Comparison of ENCODE assay signal across 15 mouse cellular contexts in the genomic region with DNA sequence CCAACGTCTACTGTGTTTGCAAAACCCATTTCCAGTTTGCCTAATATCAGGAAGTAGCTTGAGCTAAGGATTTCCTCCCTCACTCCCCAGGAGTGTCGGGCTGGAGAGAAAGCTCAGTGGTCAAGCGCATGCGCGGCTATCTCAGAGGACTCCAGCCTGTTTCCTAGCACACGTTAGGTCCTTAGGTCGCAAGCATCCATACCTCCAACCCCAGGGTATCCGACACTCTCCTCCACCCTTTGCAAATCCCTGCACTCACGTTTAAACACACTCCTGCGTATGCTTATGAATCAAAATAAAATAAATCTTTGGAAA. TPM values are rescaled to one million over a fixed set of nuclear protein-coding genes. Genes with fewer than 3 reads are reported as not detected.
DNase-seq lines count a peak whose midpoint lies in the region; ATAC-seq and TF ChIP-seq lines count a peak whose summit lies in the region.
"Had no signal": no experiment of that assay in that cellular context is flagged by ENCODE, and none has a peak within 500 bp of the region (broad histone marks: within the 10 kb centered on the region; RNA-seq: fewer than 3 reads in every experiment).

No protein-coding gene starts in this region.

- TF ChIP-seq CTCF in intestine, postnatal 0 days (IDR thresholded peaks at IDR 0.05; ENCODE audit: low read depth): no peak
- no peak for TF ChIP-seq CTCF in lung, adult 2 months (IDR thresholded peaks at IDR 0.05; ENCODE audit: insufficient read depth, low read length)

- no peak overlapping the region for H3K4me2 ChIP-seq in intestine, embryonic 14.5 days (ENCODE audit: low read length)
- H3K4me2 ChIP-seq in intestine, postnatal 0 days (replicated peaks; ENCODE audit: low read depth): no peak overlapping the region
- H3K4me2 ChIP-seq in lung, embryonic 15.5 days: 0 out of 2 replicates have a peak overlapping the region, but pooled peaks have one; percentile 9
- H3K4me2 ChIP-seq in liver, embryonic 15.5 days: no peak overlapping the region
- H3K4me2 ChIP-seq in stomach, embryonic 15.5 days: 0 out of 2 replicates have a peak overlapping the region, but pooled peaks have one; percentile 21
- H3K4me2 ChIP-seq: embryonic facial prominence, embryonic 12.5 days; hindbrain, embryonic 15.5 days; limb, embryonic 12.5 days; neural tube, embryonic 15.5 days had no signal

- H3K4me1 ChIP-seq in intestine, embryonic 14.5 days (replicated peaks; ENCODE audit: control insufficient read depth, insufficient read depth, low read length): peaks cover 32% of the 10 kb centered on the region
- 0 out of 2 replicates have a peak, but pooled peaks cover 4% of the 10 kb centered on the region for H3K4me1 ChIP-seq in intestine, postnatal 0 days (replicated peaks; ENCODE audit: control insufficient read depth, insufficient read depth, low read length)
- peaks cover 52% of the 10 kb centered on the region for H3K4me1 ChIP-seq in lung, embryonic 15.5 days
- peaks cover 5% of the 10 kb centered on the region for H3K4me1 ChIP-seq in lung, adult 2 months (ENCODE audit: control insufficient read depth, insufficient read depth, low read length)
- no peaks in the 10 kb centered on the region for H3K4me1 ChIP-seq in liver, embryonic 15.5 days (replicated peaks)
- peaks cover 17% of the 10 kb centered on the region for H3K4me1 ChIP-seq in stomach, embryonic 15.5 days

- no peak for ATAC-seq in intestine, embryonic 14.5 days (replicated peaks; ENCODE audit: low FRiP score, low TSS enrichment, low read depth)
- ATAC-seq in intestine, postnatal 0 days: no peak
- ATAC-seq in lung, embryonic 15.5 days (ENCODE audit: borderline replicate concordance, extremely low read depth, low FRiP score, low TSS enrichment): peak; percentile 16; the same call in 1 of the 2 replicates
- no peak for ATAC-seq in liver, embryonic 15.5 days (ENCODE audit: insufficient read depth)
- ATAC-seq in stomach, embryonic 15.5 days (ENCODE audit: insufficient read depth, low FRiP score, low read depth): no peak
- ATAC-seq: activated CD4-positive, CD25-positive, alpha-beta regulatory T cell, adult 4 months had no signal

- DNase-seq in intestine, embryonic 14.5 days (ENCODE audit: low spot score): no peak
- DNase-seq in lung, adult 2 months: no peak
- DNase-seq in cerebellum, adult 8-10 months: no peak
- DNase-seq: gastrocnemius, postnatal 36 days; thymus, postnatal 36 days had no signal

- H3K27me3 ChIP-seq in intestine, embryonic 14.5 days (replicated peaks; ENCODE audit: control insufficient read depth, insufficient read depth, low read length): no peaks in the 10 kb centered on the region
- no peaks in the 10 kb centered on the region for H3K27me3 ChIP-seq in intestine, postnatal 0 days (replicated peaks; ENCODE audit: control insufficient read depth, insufficient read depth, low read length)
- no peaks in the 10 kb centered on the region for H3K27me3 ChIP-seq in lung, embryonic 15.5 days
- H3K27me3 ChIP-seq in liver, embryonic 15.5 days: no peaks in the 10 kb centered on the region
- no peaks in the 10 kb centered on the region for H3K27me3 ChIP-seq in stomach, embryonic 15.5 days (replicated peaks)
- H3K27me3 ChIP-seq: embryonic facial prominence, embryonic 12.5 days; hindbrain, embryonic 15.5 days; limb, embryonic 12.5 days; neural tube, embryonic 15.5 days had no signal

- peak overlapping the region; percentile 19; the same call in 1 of the 2 replicates for H3K27ac ChIP-seq in intestine, embryonic 14.5 days (ENCODE audit: low read depth)
- no peak overlapping the region for H3K27ac ChIP-seq in intestine, postnatal 0 days (ENCODE audit: low read depth, low read length)
- H3K27ac ChIP-seq in lung, embryonic 15.5 days: peak overlapping the region; percentile 82
- H3K27ac ChIP-seq in liver, embryonic 15.5 days (replicated peaks): 0 out of 2 replicates have a peak overlapping the region, but pooled peaks have one; percentile 29
- peak overlapping the region; percentile 77 for H3K27ac ChIP-seq in stomach, embryonic 15.5 days
- H3K27ac ChIP-seq: embryonic facial prominence, embryonic 12.5 days; hindbrain, embryonic 15.5 days; left cerebral cortex, adult 2 months; limb, embryonic 12.5 days; neural tube, embryonic 15.5 days had no signal

- H3K36me3 ChIP-seq in intestine, embryonic 14.5 days (ENCODE audit: control insufficient read depth, insufficient read depth, low read length): no peaks in the 10 kb centered on the region
- no peaks in the 10 kb centered on the region for H3K36me3 ChIP-seq in intestine, postnatal 0 days (ENCODE audit: control insufficient read depth, insufficient read depth)
- H3K36me3 ChIP-seq in lung, embryonic 15.5 days: no peaks in the 10 kb centered on the region
- no peaks in the 10 kb centered on the region for H3K36me3 ChIP-seq in liver, embryonic 15.5 days (replicated peaks)
- H3K36me3 ChIP-seq in stomach, embryonic 15.5 days: no peaks in the 10 kb centered on the region
- H3K36me3 ChIP-seq: embryonic facial prominence, embryonic 12.5 days; hindbrain, embryonic 15.5 days; limb, embryonic 12.5 days; neural tube, embryonic 15.5 days had no signal

- WGBS in intestine, embryonic 14.5 days: 59% methylated on average over 10 of the region's 10 CpGs
- WGBS in intestine, postnatal 0 days: 73% methylated on average over 10 of the region's 10 CpGs
- WGBS in lung, embryonic 15.5 days: 34% methylated on average over 10 of the region's 10 CpGs
- 37% methylated on average over 10 of the region's 10 CpGs for WGBS in lung, adult 2 months
- 55% methylated on average over 10 of the region's 10 CpGs for WGBS in liver, embryonic 15.5 days (ENCODE audit: insufficient replicate concordance)
- 57% methylated on average over 10 of the region's 10 CpGs for WGBS in stomach, embryonic 15.5 days

- no peak overlapping the region for H3K9ac ChIP-seq in intestine, embryonic 14.5 days (ENCODE audit: low read length)
- no peak overlapping the region for H3K9ac ChIP-seq in intestine, postnatal 0 days (ENCODE audit: low read depth, low read length)
- no peak overlapping the region for H3K9ac ChIP-seq in lung, embryonic 15.5 days
- H3K9ac ChIP-seq in liver, embryonic 15.5 days: no peak overlapping the region
- no peak overlapping the region for H3K9ac ChIP-seq in stomach, embryonic 15.5 days
- H3K9ac ChIP-seq: embryonic facial prominence, embryonic 12.5 days; hindbrain, embryonic 15.5 days; limb, embryonic 12.5 days; neural tube, embryonic 15.5 days had no signal

- no peaks in the 10 kb centered on the region for H3K9me3 ChIP-seq in intestine, embryonic 14.5 days (ENCODE audit: control insufficient read depth, low read length)
- H3K9me3 ChIP-seq in intestine, postnatal 0 days (ENCODE audit: control insufficient read depth): no peaks in the 10 kb centered on the region
- no peaks in the 10 kb centered on the region for H3K9me3 ChIP-seq in lung, embryonic 15.5 days
- no peaks in the 10 kb centered on the region for H3K9me3 ChIP-seq in liver, embryonic 15.5 days (replicated peaks)
- H3K9me3 ChIP-seq in stomach, embryonic 15.5 days: no peaks in the 10 kb centered on the region
- H3K9me3 ChIP-seq: embryonic facial prominence, embryonic 12.5 days; hindbrain, embryonic 15.5 days; neural tube, embryonic 15.5 days had no signal

- no peak for TF ChIP-seq POLR2A in lung, adult 2 months (IDR thresholded peaks at IDR 0.05; ENCODE audit: borderline replicate concordance, extremely low read depth, low read depth, low read length)

- H3K4me3 ChIP-seq in intestine, embryonic 14.5 days (ENCODE audit: low read depth, low read length): no peak overlapping the region
- H3K4me3 ChIP-seq in intestine, postnatal 0 days (ENCODE audit: low read depth, low read length): no peak overlapping the region
- no peak overlapping the region for H3K4me3 ChIP-seq in lung, embryonic 15.5 days
- H3K4me3 ChIP-seq in lung, adult 2 months (replicated peaks; ENCODE audit: extremely low read depth, low read depth, low read length): no peak overlapping the region
- no peak overlapping the region for H3K4me3 ChIP-seq in liver, embryonic 15.5 days (replicated peaks)
- H3K4me3 ChIP-seq in stomach, embryonic 15.5 days (replicated peaks): no peak overlapping the region
- H3K4me3 ChIP-seq: embryonic facial prominence, embryonic 12.5 days; hindbrain, embryonic 15.5 days; left cerebral cortex, adult 2 months; limb, embryonic 12.5 days; neural tube, embryonic 15.5 days had no signal

RNA-seq across cellular contexts. Expression of a gene that starts 25.8 kb away (rescaled TPM):
- polyA plus RNA-seq in intestine, embryonic 14.5 days (2014; fragmentation: Nextera tagmentation; extraction: Ambion mirVana): 25.3 and 28.8 TPM in 2 replicates
- 11.6 and 11.8 TPM in 2 replicates for polyA plus RNA-seq in intestine, postnatal 0 days (2015; fragmentation: Nextera tagmentation; extraction: Ambion mirVana)
- polyA plus RNA-seq in lung, embryonic 15.5 days (2015; fragmentation: Nextera tagmentation; extraction: Ambion mirVana): 20.2 and 21.1 TPM in 2 replicates
- 9.2 and 14.8 TPM in 2 replicates for polyA plus RNA-seq in lung, adult 2 months (2012; rRNA removed)
- polyA plus RNA-seq in liver, embryonic 15.5 days (2015; fragmentation: Nextera tagmentation; extraction: Ambion mirVana): 2.7 and 2.9 TPM in 2 replicates
- 25.3 and 26.3 TPM in 2 replicates for polyA plus RNA-seq in stomach, embryonic 15.5 days (2015; fragmentation: Nextera tagmentation; extraction: Ambion mirVana)
- polyA plus RNA-seq: activated CD4-positive, CD25-positive, alpha-beta regulatory T cell, adult 4 months had no signal

Comparison
In these comparisons a context has a peak if more than half of its experiments do, and no peak if none do; other contexts are left out.
1. H3K4me2 ChIP-seq: peak in lung, embryonic 15.5 days (single experiment) and stomach, embryonic 15.5 days (single experiment); none in intestine, embryonic 14.5 days (single experiment), intestine, postnatal 0 days (single experiment) and liver, embryonic 15.5 days (single experiment).